Mouse (Mus musculus): Measurements from ENCODE around the gene Per1. TPM values are rescaled to one million over a fixed set of nuclear protein-coding genes. Genes with fewer than 3 reads are reported as not detected.

The Per1 gene
- polyA plus RNA-seq, 2 experiments, result 19.3 to 22.5 TPM

- Histone ChIP-seq H3K9ac (ENCODE audit: low read depth, low read length, severe bottlenecking) (no peak overlapping the region), H3K27me3 (ENCODE audit: control insufficient read depth, insufficient read depth, low read length) (no peaks in the 10 kb centered on the region), H3K4me2 (replicated peaks; ENCODE audit: low read depth, low read length, severe bottlenecking) (no peak overlapping the region), H3K27ac (replicated peaks; ENCODE audit: low read depth, low read length) (no peak overlapping the region), H3K4me3 (replicated peaks; ENCODE audit: low read length) (no peak overlapping the region), H3K4me1 (ENCODE audit: control insufficient read depth, insufficient read depth, low read length) (no peaks in the 10 kb centered on the region), H3K36me3 (ENCODE audit: control insufficient read depth, insufficient read depth, low read length) (peaks cover 84% of the 10 kb centered on the region), H3K9me3 (ENCODE audit: control insufficient read depth, low read length) (no peaks in the 10 kb centered on the region)
- WGBS, result 91% methylated on average over 11 of the region's 11 CpGs
- ATAC-seq (ENCODE audit: low FRiP score, low read depth) (no peak), DNase-seq (ENCODE audit: low spot score) (no peak)
- no peak for TF ChIP-seq POLR2A (IDR thresholded peaks at IDR 0.05; ENCODE audit: borderline replicate concordance, extremely low read depth, insufficient read depth, insufficient read length)
Observed at GRCm38 (mm10) chr11:69106299-69106698, 11.3 kb downstream of the Per1 start.

GRCm38 (mm10) chr11:69106842-69107241 lies 11.8 kb downstream of the Per1 start:
- Histone ChIP-seq H3K4me2 (replicated peaks; ENCODE audit: low read depth, low read length, severe bottlenecking) (no peak overlapping the region), H3K27ac (replicated peaks; ENCODE audit: low read depth, low read length) (no peak overlapping the region), H3K4me3 (replicated peaks; ENCODE audit: low read length) (no peak overlapping the region), H3K9ac (ENCODE audit: low read depth, low read length, severe bottlenecking) (no peak overlapping the region), H3K4me1 (ENCODE audit: control insufficient read depth, insufficient read depth, low read length) (peaks cover 3% of the 10 kb centered on the region; the same call in 1 of the 2 replicates), H3K36me3 (ENCODE audit: control insufficient read depth, insufficient read depth, low read length) (peaks cover 78% of the 10 kb centered on the region), H3K27me3 (ENCODE audit: control insufficient read depth, insufficient read depth, low read length) (no peaks in the 10 kb centered on the region), H3K9me3 (ENCODE audit: control insufficient read depth, low read length) (no peaks in the 10 kb centered on the region)
- 83% methylated on average over 11 of the region's 11 CpGs for WGBS
- TF ChIP-seq POLR2A (IDR thresholded peaks at IDR 0.05; ENCODE audit: borderline replicate concordance, extremely low read depth, insufficient read depth, insufficient read length), result no peak
- DNase-seq (ENCODE audit: low spot score), result no peak
- no peak for ATAC-seq (ENCODE audit: low FRiP score, low read depth)

- Histone ChIP-seq H3K27me3 (ENCODE audit: control insufficient read depth, insufficient read depth, low read length) (no peaks in the 10 kb centered on the region), H3K4me2 (replicated peaks; ENCODE audit: low read depth, low read length, severe bottlenecking) (no peak overlapping the region), H3K4me1 (ENCODE audit: control insufficient read depth, insufficient read depth, low read length) (peaks cover 8% of the 10 kb centered on the region; the same call in 1 of the 2 replicates), H3K27ac (replicated peaks; ENCODE audit: low read depth, low read length) (no peak overlapping the region), H3K9ac (ENCODE audit: low read depth, low read length, severe bottlenecking) (no peak overlapping the region), H3K9me3 (ENCODE audit: control insufficient read depth, low read length) (no peaks in the 10 kb centered on the region), H3K4me3 (replicated peaks; ENCODE audit: low read length) (no peak overlapping the region), H3K36me3 (ENCODE audit: control insufficient read depth, insufficient read depth, low read length) (peaks cover 70% of the 10 kb centered on the region)
- WGBS, result 91% methylated on average over 11 of the region's 11 CpGs
- ATAC-seq (ENCODE audit: low FRiP score, low read depth), result no peak
- no peak for DNase-seq (ENCODE audit: low spot score)
- no peak for TF ChIP-seq POLR2A (IDR thresholded peaks at IDR 0.05; ENCODE audit: borderline replicate concordance, extremely low read depth, insufficient read depth, insufficient read length)
Observed at GRCm38 (mm10) chr11:69107676-69108075, 12.7 kb downstream of the Per1 start.

- Histone ChIP-seq H3K27me3 (ENCODE audit: control insufficient read depth, insufficient read depth, low read length) (no peaks in the 10 kb centered on the region), H3K9ac (ENCODE audit: low read depth, low read length, severe bottlenecking) (no peak overlapping the region), H3K27ac (replicated peaks; ENCODE audit: low read depth, low read length) (no peak overlapping the region), H3K4me1 (ENCODE audit: control insufficient read depth, insufficient read depth, low read length) (peaks cover 8% of the 10 kb centered on the region; the same call in 1 of the 2 replicates), H3K9me3 (ENCODE audit: control insufficient read depth, low read length) (no peaks in the 10 kb centered on the region), H3K36me3 (ENCODE audit: control insufficient read depth, insufficient read depth, low read length) (peaks cover 64% of the 10 kb centered on the region), H3K4me2 (replicated peaks; ENCODE audit: low read depth, low read length, severe bottlenecking) (no peak overlapping the region), H3K4me3 (replicated peaks; ENCODE audit: low read length) (no peak overlapping the region)
- DNase-seq (ENCODE audit: low spot score) (no peak), ATAC-seq (ENCODE audit: low FRiP score, low read depth) (no peak)
- 91% methylated on average over 9 of the region's 9 CpGs for WGBS
- TF ChIP-seq POLR2A (IDR thresholded peaks at IDR 0.05; ENCODE audit: borderline replicate concordance, extremely low read depth, insufficient read depth, insufficient read length), result no peak
Observed at GRCm38 (mm10) chr11:69108223-69108622, 13.2 kb downstream of the Per1 start.

GRCm38 (mm10) chr11:69109032-69109900 lies 14.2 kb downstream of the Per1 start:
- 79% methylated on average over 13 of the region's 13 CpGs for WGBS
- TF ChIP-seq POLR2A (IDR thresholded peaks at IDR 0.05; ENCODE audit: borderline replicate concordance, extremely low read depth, insufficient read depth, insufficient read length), result no peak
- Histone ChIP-seq H3K27ac (replicated peaks; ENCODE audit: low read depth, low read length) (no peak overlapping the region), H3K4me2 (replicated peaks; ENCODE audit: low read depth, low read length, severe bottlenecking) (no peak overlapping the region), H3K4me3 (replicated peaks; ENCODE audit: low read length) (no peak overlapping the region), H3K27me3 (ENCODE audit: control insufficient read depth, insufficient read depth, low read length) (no peaks in the 10 kb centered on the region), H3K9ac (ENCODE audit: low read depth, low read length, severe bottlenecking) (no peak overlapping the region), H3K9me3 (ENCODE audit: control insufficient read depth, low read length) (no peaks in the 10 kb centered on the region), H3K4me1 (ENCODE audit: control insufficient read depth, insufficient read depth, low read length) (peaks cover 8% of the 10 kb centered on the region; the same call in 1 of the 2 replicates), H3K36me3 (ENCODE audit: control insufficient read depth, insufficient read depth, low read length) (peaks cover 54% of the 10 kb centered on the region)
- ATAC-seq (ENCODE audit: low FRiP score, low read depth) (no peak), DNase-seq (ENCODE audit: low spot score) (no peak)

All from limb, embryonic 14.5 days (tissue).